Mouse (Mus musculus): Measurements from ENCODE around the gene Lin7c. TPM values are rescaled to one million over a fixed set of nuclear protein-coding genes. Genes with fewer than 3 reads are reported as not detected.
"Not testable (repeated sequence)": the region's sequence is repeated elsewhere in the genome, so short reads cannot be mapped to it uniquely, and the experiment has no call there.

The Lin7c gene
- polyA plus RNA-seq (2015; fragmentation: Nextera tagmentation; extraction: Ambion mirVana), result 18.0 and 20.7 TPM in 2 replicates

GRCm38 (mm10) chr2:109890597-109890996 lies at the start of gene Lin7c:
Lin7c (plus strand) TSS chr2:109890853.
- H3K9me3 ChIP-seq (replicated peaks; ENCODE audit: control insufficient read depth, low read length), result no peaks in the 10 kb centered on the region
- WGBS (ENCODE audit: insufficient replicate concordance), result under 1% methylated on average over 42 of the region's 42 CpGs
- peaks cover 13% of the 10 kb centered on the region for H3K4me1 ChIP-seq (ENCODE audit: control insufficient read depth, low read depth, low read length)
- peaks cover 13% of the 10 kb centered on the region for H3K36me3 ChIP-seq (ENCODE audit: control insufficient read depth, insufficient read depth)
- ATAC-seq (ENCODE audit: low read depth), result peak; percentile 100
- no peaks in the 10 kb centered on the region for H3K27me3 ChIP-seq (ENCODE audit: control insufficient read depth, insufficient read depth, low read depth, low read length)
- peak within 1 kb of the TSS; percentile 61 for H3K4me2 ChIP-seq (ENCODE audit: low read depth, low read length)
- peak within 1 kb of the TSS; percentile 93 for H3K4me3 ChIP-seq (ENCODE audit: low read depth, low read length)
- H3K27ac ChIP-seq (ENCODE audit: low read length), result peak within 1 kb of the TSS; percentile 80
- H3K9ac ChIP-seq (ENCODE audit: low read depth, low read length), result peak within 1 kb of the TSS; percentile 94

GRCm38 (mm10) chr2:109846401-109846800 lies 44.3 kb upstream of the Lin7c start:
- Histone ChIP-seq H3K4me3 (ENCODE audit: low read depth, low read length) (no peak overlapping the region), H3K36me3 (ENCODE audit: control insufficient read depth, insufficient read depth) (no peaks in the 10 kb centered on the region), H3K27ac (ENCODE audit: low read length) (no peak overlapping the region), H3K4me1 (ENCODE audit: control insufficient read depth, low read depth, low read length) (no peaks in the 10 kb centered on the region), H3K27me3 (ENCODE audit: control insufficient read depth, insufficient read depth, low read depth, low read length) (no peaks in the 10 kb centered on the region), H3K4me2 (ENCODE audit: low read depth, low read length) (no peak overlapping the region), H3K9ac (ENCODE audit: low read depth, low read length) (no peak overlapping the region), H3K9me3 (replicated peaks; ENCODE audit: control insufficient read depth, low read length) (no peaks in the 10 kb centered on the region)
- no peak for ATAC-seq (ENCODE audit: low read depth)
- 51% methylated on average over 4 of the region's 4 CpGs for WGBS (ENCODE audit: insufficient replicate concordance)

- Histone ChIP-seq H3K4me3 (ENCODE audit: low read depth, low read length) (no peak overlapping the region), H3K9ac (ENCODE audit: low read depth, low read length) (no peak overlapping the region), H3K27ac (ENCODE audit: low read length) (no peak overlapping the region), H3K36me3 (ENCODE audit: control insufficient read depth, insufficient read depth) (no peaks in the 10 kb centered on the region), H3K27me3 (ENCODE audit: control insufficient read depth, insufficient read depth, low read depth, low read length) (no peaks in the 10 kb centered on the region), H3K4me1 (ENCODE audit: control insufficient read depth, low read depth, low read length) (no peaks in the 10 kb centered on the region), H3K4me2 (ENCODE audit: low read depth, low read length) (no peak overlapping the region), H3K9me3 (replicated peaks; ENCODE audit: control insufficient read depth, low read length) (no peaks in the 10 kb centered on the region)
- 60% methylated on average over 4 of the region's 4 CpGs for WGBS (ENCODE audit: insufficient replicate concordance)
- no peak for ATAC-seq (ENCODE audit: low read depth)
Observed at GRCm38 (mm10) chr2:109848305-109848704, 42.3 kb upstream of the Lin7c start.

DNA sequence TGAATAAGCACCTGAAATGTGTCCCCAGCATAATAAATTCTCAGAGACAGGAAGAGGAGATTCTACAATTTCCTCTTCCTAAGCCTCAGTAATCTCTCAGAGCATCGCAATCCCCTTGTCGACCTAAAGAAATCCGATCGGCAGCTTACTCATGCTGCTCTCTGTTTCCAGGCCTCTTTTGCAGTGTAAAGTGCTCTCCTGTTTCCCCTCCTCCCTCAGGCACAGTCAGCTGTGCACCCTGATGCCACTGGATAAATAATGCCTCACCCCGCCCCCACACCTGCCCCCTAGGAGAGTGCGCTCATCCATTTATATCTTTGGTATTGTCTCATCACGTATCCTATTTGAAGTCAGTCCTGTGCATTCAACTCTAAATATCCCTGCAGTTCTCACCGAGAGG lies 41.9 kb upstream of the Lin7c start:
- ATAC-seq (ENCODE audit: low read depth), result no peak
- Histone ChIP-seq H3K27me3 (ENCODE audit: control insufficient read depth, insufficient read depth, low read depth, low read length) (no peaks in the 10 kb centered on the region), H3K4me3 (ENCODE audit: low read depth, low read length) (no peak overlapping the region), H3K36me3 (ENCODE audit: control insufficient read depth, insufficient read depth) (no peaks in the 10 kb centered on the region), H3K4me2 (ENCODE audit: low read depth, low read length) (no peak overlapping the region), H3K27ac (ENCODE audit: low read length) (no peak overlapping the region), H3K9ac (ENCODE audit: low read depth, low read length) (no peak overlapping the region), H3K4me1 (ENCODE audit: control insufficient read depth, low read depth, low read length) (no peaks in the 10 kb centered on the region), H3K9me3 (replicated peaks; ENCODE audit: control insufficient read depth, low read length) (no peaks in the 10 kb centered on the region)
- 47% methylated on average over 8 of the region's 8 CpGs for WGBS (ENCODE audit: insufficient replicate concordance)

DNA sequence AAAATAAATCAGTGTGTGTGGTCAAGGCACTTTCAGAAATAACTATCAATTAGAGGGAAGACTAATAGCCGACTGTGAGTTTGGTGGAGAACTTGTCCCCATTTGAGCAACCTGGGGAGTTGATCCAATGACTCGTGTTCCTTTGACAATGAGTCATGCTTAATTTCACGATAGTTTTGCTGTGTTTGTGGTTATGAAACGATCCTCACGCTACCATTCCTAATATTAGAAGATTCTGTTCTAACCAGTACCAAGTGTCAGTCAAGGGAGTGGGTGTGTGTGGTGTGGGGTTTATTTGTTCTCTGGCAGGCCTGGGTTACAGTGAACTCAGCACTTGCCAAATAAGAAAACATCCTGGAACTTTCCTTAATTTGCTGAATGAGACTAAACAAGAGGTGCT lies 35.1 kb upstream of the Lin7c start:
- H3K4me3 ChIP-seq (ENCODE audit: low read depth, low read length), result no peak overlapping the region
- no peak for ATAC-seq (ENCODE audit: low read depth)
- no peak overlapping the region for H3K4me2 ChIP-seq (ENCODE audit: low read depth, low read length)
- no peak overlapping the region for H3K27ac ChIP-seq (ENCODE audit: low read length)
- H3K9me3 ChIP-seq (replicated peaks; ENCODE audit: control insufficient read depth, low read length), result no peaks in the 10 kb centered on the region
- no peaks in the 10 kb centered on the region for H3K27me3 ChIP-seq (ENCODE audit: control insufficient read depth, insufficient read depth, low read depth, low read length)
- H3K9ac ChIP-seq (ENCODE audit: low read depth, low read length), result no peak overlapping the region
- no peaks in the 10 kb centered on the region for H3K4me1 ChIP-seq (ENCODE audit: control insufficient read depth, low read depth, low read length)
- 54% methylated on average over 5 of the region's 5 CpGs for WGBS (ENCODE audit: insufficient replicate concordance)
- H3K36me3 ChIP-seq (ENCODE audit: control insufficient read depth, insufficient read depth), result no peaks in the 10 kb centered on the region

GRCm38 (mm10) chr2:109859671-109860070 lies 31.0 kb upstream of the Lin7c start:
- Histone ChIP-seq H3K27ac (ENCODE audit: low read length) (no peak overlapping the region), H3K4me1 (ENCODE audit: control insufficient read depth, low read depth, low read length) (no peaks in the 10 kb centered on the region), H3K36me3 (ENCODE audit: control insufficient read depth, insufficient read depth) (no peaks in the 10 kb centered on the region), H3K9ac (ENCODE audit: low read depth, low read length) (no peak overlapping the region), H3K4me3 (ENCODE audit: low read depth, low read length) (no peak overlapping the region), H3K9me3 (replicated peaks; ENCODE audit: control insufficient read depth, low read length) (no peaks in the 10 kb centered on the region), H3K4me2 (ENCODE audit: low read depth, low read length) (no peak overlapping the region), H3K27me3 (ENCODE audit: control insufficient read depth, insufficient read depth, low read depth, low read length) (no peaks in the 10 kb centered on the region)
- WGBS (ENCODE audit: insufficient replicate concordance), result 42% methylated on average over 2 of the region's 2 CpGs
- ATAC-seq (ENCODE audit: low read depth), result no peak

- no peak overlapping the region for H3K4me2 ChIP-seq (ENCODE audit: low read depth, low read length)
- H3K4me1 ChIP-seq (ENCODE audit: control insufficient read depth, low read depth, low read length), result no peaks in the 10 kb centered on the region
- H3K36me3 ChIP-seq (ENCODE audit: control insufficient read depth, insufficient read depth), result no peaks in the 10 kb centered on the region
- H3K9me3 ChIP-seq (replicated peaks; ENCODE audit: control insufficient read depth, low read length), result no peaks in the 10 kb centered on the region
- H3K27ac ChIP-seq (ENCODE audit: low read length), result no peak overlapping the region
- WGBS (ENCODE audit: insufficient replicate concordance), result 70% methylated on average over 3 of the region's 3 CpGs
- H3K27me3 ChIP-seq (ENCODE audit: control insufficient read depth, insufficient read depth, low read depth, low read length), result no peaks in the 10 kb centered on the region
- ATAC-seq (ENCODE audit: low read depth), result no peak
- no peak overlapping the region for H3K4me3 ChIP-seq (ENCODE audit: low read depth, low read length)
- H3K9ac ChIP-seq (ENCODE audit: low read depth, low read length), result no peak overlapping the region
Observed at GRCm38 (mm10) chr2:109860832-109861231, 29.8 kb upstream of the Lin7c start.

GRCm38 (mm10) chr2:109879429-109879828 lies 11.2 kb upstream of the Lin7c start:
- H3K27me3 ChIP-seq (ENCODE audit: control insufficient read depth, insufficient read depth, low read depth, low read length); ATAC-seq (ENCODE audit: low read depth): not testable (repeated sequence)
- WGBS (ENCODE audit: insufficient replicate concordance), result 53% methylated on average over 4 of the region's 4 CpGs

GRCm38 (mm10) chr2:109881111-109881510 lies 9.5 kb upstream of the Lin7c start:
- Histone ChIP-seq H3K9ac (ENCODE audit: low read depth, low read length) (no peak overlapping the region), H3K4me1 (ENCODE audit: control insufficient read depth, low read depth, low read length) (no peaks in the 10 kb centered on the region), H3K4me3 (ENCODE audit: low read depth, low read length) (no peak overlapping the region), H3K9me3 (replicated peaks; ENCODE audit: control insufficient read depth, low read length) (no peaks in the 10 kb centered on the region), H3K27ac (ENCODE audit: low read length) (no peak overlapping the region), H3K27me3 (ENCODE audit: control insufficient read depth, insufficient read depth, low read depth, low read length) (no peaks in the 10 kb centered on the region), H3K36me3 (ENCODE audit: control insufficient read depth, insufficient read depth) (no peaks in the 10 kb centered on the region), H3K4me2 (ENCODE audit: low read depth, low read length) (no peak overlapping the region)
- no peak for ATAC-seq (ENCODE audit: low read depth)
- 37% methylated on average over 2 of the region's 2 CpGs for WGBS (ENCODE audit: insufficient replicate concordance)

More at GRCm38 (mm10) chr2:109879429-109879828, 11.2 kb upstream of the Lin7c start:
- H3K9me3 ChIP-seq (replicated peaks; ENCODE audit: control insufficient read depth, low read length); H3K9ac ChIP-seq (ENCODE audit: low read depth, low read length); H3K27ac ChIP-seq (ENCODE audit: low read length); H3K4me1 ChIP-seq (ENCODE audit: control insufficient read depth, low read depth, low read length); H3K4me3 ChIP-seq (ENCODE audit: low read depth, low read length); H3K4me2 ChIP-seq (ENCODE audit: low read depth, low read length); H3K36me3 ChIP-seq (ENCODE audit: control insufficient read depth, insufficient read depth): not testable (repeated sequence)
